Mouse (Mus musculus) stomach, postnatal 0 days (tissue): ENCODE measurements around the gene Ttc13. TPM values are rescaled to one million over a fixed set of nuclear protein-coding genes. Genes with fewer than 3 reads are reported as not detected.

Experiments used
- ATAC-seq: fragments of 200-750 bp; cut with Nextera tagmentation; 2 replicates; pipeline ENCODE4 v1.8.0; 2017; ENCODE audit not compliant: low FRiP score, low TSS enrichment
- DNase-seq: peaks from one replicate; pipeline ENCODE4 v3.0.0-alpha.2; 2016; ENCODE audit warnings: low spot score
- H3K27ac ChIP-seq: fragments of 300-500 bp; sonication (generic); replicated peaks from 2 replicates; pipeline ENCODE4 v1.5.1; 2014; ENCODE audit warnings: mild to moderate bottlenecking, control low read depth
- H3K27me3 ChIP-seq: fragments of 300-500 bp; sonication (generic); 2 replicates; pipeline ENCODE4 v1.6.1; 2014; ENCODE audit warnings: low read length; ENCODE audit not compliant: control insufficient read depth, insufficient read depth
- H3K36me3 ChIP-seq: fragments of 300-500 bp; sonication (generic); 2 replicates; pipeline ENCODE4 v1.6.1; 2014; ENCODE audit warnings: low read length, mixed read lengths; ENCODE audit not compliant: control insufficient read depth, insufficient read depth
- H3K4me1 ChIP-seq: fragments of 300-500 bp; sonication (generic); replicated peaks from 2 replicates; pipeline ENCODE4 v1.6.1; 2014; ENCODE audit warnings: antibody characterized with exemption; ENCODE audit not compliant: control insufficient read depth, insufficient read depth
- H3K4me2 ChIP-seq: fragments of 300-500 bp; sonication (generic); replicated peaks from 2 replicates; pipeline ENCODE4 v1.6.1; 2014; ENCODE audit warnings: low read depth, mild to moderate bottlenecking, control low read depth, moderate library complexity
- H3K4me3 ChIP-seq: fragments of 300-500 bp; sonication (generic); 2 replicates; pipeline ENCODE4 v1.5.1; 2014; ENCODE audit warnings: low read depth, low read length, control low read depth
- H3K9ac ChIP-seq: fragments of 300-500 bp; sonication (generic); 2 replicates; pipeline ENCODE4 v1.6.1; 2014; ENCODE audit warnings: mild to moderate bottlenecking, low read length, control low read depth, mixed read lengths
- H3K9me3 ChIP-seq: fragments of 300-500 bp; sonication (generic); 2 replicates; pipeline ENCODE4 v1.6.1; 2016; ENCODE audit warnings: low read length; ENCODE audit not compliant: control insufficient read depth
- CTCF ChIP-seq: IDR thresholded peaks from 2 replicates; pipeline ENCODE4 v1.5.1; 2016; ENCODE audit warnings: antibody characterized with exemption, low read depth, mild to moderate bottlenecking, moderate library complexity
- EP300 ChIP-seq: optimal IDR thresholded peaks from 2 replicates; pipeline ENCODE3; 2016; ENCODE audit warnings: antibody characterized with exemption
- WGBS: fragments of 180-500 bp; shearing (Covaris S2); extraction: QIAGEN DNeasy Blood & Tissue Kit; methylation state at CpG from one replicate; pipeline ENCODE4 v1.1.7; 2014; 5-methylcytosine and 5-hydroxymethylcytosine counted together
- polyA plus RNA-seq: library from polyadenylated mRNA; unstranded; fragments of >200 nt; fragmentation: Nextera tagmentation; extraction: Ambion mirVana; gene quantifications from 2 replicates; pipeline ENCODE4 v1.2.1, GENCODE M21; 2015

Gene Ttc13
- polyA plus RNA-seq, 1 experiment from 2014 or later: 18.7 TPM

DNA sequence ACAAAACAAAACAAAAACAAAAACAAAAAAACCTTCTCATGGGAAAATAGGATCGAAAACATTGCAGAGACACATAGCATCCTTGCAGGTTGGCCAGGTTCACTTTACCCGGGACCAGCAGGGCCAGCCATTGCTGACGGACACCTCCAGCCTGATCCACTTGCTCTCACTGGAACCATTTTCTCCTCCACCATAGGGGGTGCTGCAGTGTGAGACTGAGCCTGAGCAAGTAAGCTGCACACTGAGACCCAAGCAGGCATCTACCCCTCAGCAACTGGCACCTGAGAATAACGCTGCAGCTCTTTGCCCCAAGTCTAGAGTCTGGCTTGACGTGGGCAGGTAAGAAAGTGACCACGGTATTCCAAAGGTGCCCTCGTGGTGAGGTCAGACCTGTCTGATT, 1.6 kb downstream of the Ttc13 start:
- H3K27ac ChIP-seq: no peak overlapping the region
- no peak overlapping the region for H3K4me2 ChIP-seq
- no peak for ATAC-seq
- no peaks in the 10 kb centered on the region for H3K9me3 ChIP-seq
- peaks cover 4% of the 10 kb centered on the region; the same call in 1 of the 2 replicates for H3K4me1 ChIP-seq
- no peaks in the 10 kb centered on the region for H3K36me3 ChIP-seq
- DNase-seq: no peak
- WGBS: 79% methylated on average over 7 of the region's 7 CpGs
- no peak overlapping the region for H3K9ac ChIP-seq
- no peak overlapping the region for H3K4me3 ChIP-seq
- H3K27me3 ChIP-seq: no peaks in the 10 kb centered on the region
- no peak for TF ChIP-seq EP300
- TF ChIP-seq CTCF: peak; percentile 48

DNA sequence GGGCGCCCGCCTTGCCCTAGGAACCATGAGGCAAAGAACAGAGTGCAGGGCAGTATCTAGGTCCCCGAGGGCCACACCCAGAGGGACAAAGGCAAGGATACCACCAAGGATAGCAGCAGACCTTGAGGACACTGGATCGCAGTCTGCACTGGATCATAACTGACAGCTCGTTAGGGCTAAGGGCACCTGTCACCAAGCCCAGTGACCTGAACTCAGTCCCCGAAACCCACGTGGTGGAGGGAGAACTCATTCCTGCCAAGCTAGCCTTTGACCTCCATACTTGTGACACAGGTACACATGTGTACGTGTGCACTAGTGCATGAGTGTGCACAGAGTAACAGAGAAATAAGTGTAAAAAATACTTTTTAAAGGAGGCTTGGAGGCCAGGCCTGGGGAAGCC, 6.0 kb downstream of the Ttc13 start:
- no peak for DNase-seq
- Histone ChIP-seq H3K27ac (no peak overlapping the region), H3K27me3 (no peaks in the 10 kb centered on the region), H3K9me3 (no peaks in the 10 kb centered on the region), H3K9ac (no peak overlapping the region), H3K36me3 (peaks cover 10% of the 10 kb centered on the region), H3K4me2 (no peak overlapping the region), H3K4me1 (no peaks in the 10 kb centered on the region), H3K4me3 (no peak overlapping the region)
- WGBS: 82% methylated on average over 8 of the region's 8 CpGs
- no peak for TF ChIP-seq EP300
- no peak for ATAC-seq

DNA sequence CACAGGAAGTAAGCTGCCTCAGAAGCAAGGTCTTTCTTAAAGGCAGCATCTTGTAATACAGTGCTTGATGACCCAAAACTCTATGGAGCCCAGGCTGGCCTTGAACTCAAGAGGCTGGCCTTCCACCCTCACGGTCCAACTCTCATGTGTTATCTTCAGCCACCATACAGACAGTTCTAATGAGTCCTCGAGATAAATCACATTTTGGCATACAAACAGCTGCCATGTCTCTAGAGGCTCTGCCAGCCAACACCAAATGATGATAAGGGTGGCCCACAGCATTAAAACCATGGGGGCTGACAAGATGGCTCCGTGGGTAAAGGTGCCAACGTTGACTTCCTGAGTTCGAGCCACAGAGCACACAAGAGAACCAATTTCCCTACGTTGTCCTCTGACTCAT, 8.6 kb downstream of the Ttc13 start:
- DNase-seq: no peak

DNA sequence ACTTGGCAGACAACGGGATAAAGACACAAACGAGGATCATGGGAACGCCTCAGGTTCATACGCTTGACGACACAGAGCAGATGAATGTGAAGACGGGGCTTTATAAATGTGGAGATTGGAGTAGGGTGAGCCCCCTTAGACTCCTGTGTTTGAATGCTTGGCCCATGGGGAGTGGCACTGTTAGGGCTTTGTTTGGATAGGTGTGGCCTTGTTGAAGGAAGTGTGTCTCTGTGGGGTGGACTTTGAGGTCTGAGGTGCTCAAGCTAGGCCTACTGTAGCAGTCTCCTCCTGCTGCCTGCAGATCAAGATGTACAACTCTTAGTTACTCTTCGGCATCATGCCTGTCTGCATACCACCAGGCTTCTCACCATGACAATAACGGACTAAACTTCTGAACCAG, 16.0 kb downstream of the Ttc13 start:
- no peak for ATAC-seq
- H3K36me3 ChIP-seq: peaks cover 11% of the 10 kb centered on the region; the same call in 1 of the 2 replicates
- TF ChIP-seq EP300: no peak
- TF ChIP-seq CTCF: no peak
- no peaks in the 10 kb centered on the region for H3K9me3 ChIP-seq
- H3K27me3 ChIP-seq: no peaks in the 10 kb centered on the region
- no peak overlapping the region for H3K9ac ChIP-seq
- WGBS: 90% methylated on average over 8 of the region's 8 CpGs
- no peak overlapping the region for H3K4me2 ChIP-seq
- no peak for DNase-seq
- no peak overlapping the region for H3K27ac ChIP-seq
- H3K4me1 ChIP-seq: no peaks in the 10 kb centered on the region
- H3K4me3 ChIP-seq: no peak overlapping the region

More for the DNA sequence above, 8.6 kb downstream of the Ttc13 start:
- H3K4me1 ChIP-seq: no peaks in the 10 kb centered on the region
- no peaks in the 10 kb centered on the region for H3K27me3 ChIP-seq
- no peak for ATAC-seq
- WGBS: 88% methylated on average over 6 of the region's 6 CpGs
- H3K4me3 ChIP-seq: no peak overlapping the region
- TF ChIP-seq EP300: no peak
- TF ChIP-seq CTCF: no peak
- peaks cover 18% of the 10 kb centered on the region for H3K36me3 ChIP-seq
- H3K4me2 ChIP-seq: no peak overlapping the region
- no peak overlapping the region for H3K9ac ChIP-seq
- no peak overlapping the region for H3K27ac ChIP-seq
- H3K9me3 ChIP-seq: no peaks in the 10 kb centered on the region

DNA sequence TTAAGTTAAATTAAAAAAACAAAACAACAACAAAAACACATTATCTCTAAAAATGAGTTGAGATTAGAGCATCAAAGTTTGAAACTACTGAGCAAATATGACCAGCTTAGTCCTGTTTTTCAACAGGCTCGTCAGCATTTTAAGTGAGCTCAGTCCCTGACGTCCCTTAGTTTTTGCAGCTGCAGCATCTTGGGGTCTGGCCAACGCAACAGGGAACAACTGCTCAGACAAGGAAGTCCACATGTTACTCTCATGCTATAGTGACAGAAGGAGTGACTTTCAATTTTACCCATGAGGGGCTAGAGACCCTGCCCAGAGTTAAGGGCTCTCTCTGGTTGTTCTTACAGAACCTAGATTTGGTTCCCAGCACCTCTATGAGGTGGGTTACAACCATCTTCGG, 17.4 kb downstream of the Ttc13 start:
- Histone ChIP-seq H3K27me3 (no peaks in the 10 kb centered on the region), H3K4me2 (no peak overlapping the region), H3K27ac (no peak overlapping the region), H3K4me1 (no peaks in the 10 kb centered on the region), H3K4me3 (no peak overlapping the region), H3K36me3 (peaks cover 7% of the 10 kb centered on the region; the same call in 1 of the 2 replicates), H3K9me3 (no peaks in the 10 kb centered on the region), H3K9ac (no peak overlapping the region)
- WGBS: 83% methylated on average over 4 of the region's 4 CpGs
- ATAC-seq (no peak), DNase-seq (no peak)
- TF ChIP-seq CTCF (no peak), EP300 (no peak)

DNA sequence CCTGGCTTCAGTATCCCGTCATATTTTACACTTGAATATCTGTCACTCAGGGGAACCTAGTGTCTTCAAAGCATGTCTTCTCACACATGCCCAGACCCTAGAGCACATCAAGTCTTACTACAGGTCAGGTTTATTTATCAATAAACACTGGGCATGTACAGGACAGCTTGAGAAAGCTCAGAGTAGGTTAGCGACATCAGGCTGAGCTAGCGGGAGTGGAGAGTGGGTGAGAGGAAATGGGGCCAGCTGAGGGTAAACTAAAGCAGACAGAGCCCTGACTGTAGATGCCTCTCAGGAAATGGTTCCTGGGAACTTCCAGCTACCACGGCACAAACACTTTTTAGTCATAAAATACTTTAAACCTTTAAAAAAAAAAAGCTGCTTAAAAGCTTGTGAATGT, 18.3 kb downstream of the Ttc13 start:
- Histone ChIP-seq H3K27me3 (no peaks in the 10 kb centered on the region), H3K9ac (no peak overlapping the region), H3K4me3 (no peak overlapping the region), H3K4me2 (no peak overlapping the region), H3K36me3 (0 out of 2 replicates have a peak, but pooled peaks cover 3% of the 10 kb centered on the region), H3K4me1 (no peaks in the 10 kb centered on the region), H3K27ac (no peak overlapping the region), H3K9me3 (no peaks in the 10 kb centered on the region)
- 59% methylated on average over 4 of the region's 4 CpGs for WGBS
- TF ChIP-seq CTCF (no peak), EP300 (no peak)
- DNase-seq (no peak), ATAC-seq (no peak)
